Mouse (Mus musculus): ENCODE data around the gene Thbs1. TPM values are rescaled to one million over a fixed set of nuclear protein-coding genes. Genes with fewer than 3 reads are reported as not detected.

The Thbs1 gene
- polyA plus RNA-seq (2016; fragmentation: Nextera tagmentation; extraction: Ambion mirVana) = 31.7 and 40.6 TPM in 2 replicates

- Histone ChIP-seq H3K4me3 (replicated peaks) (peak within 1 kb of the TSS; percentile 51), H3K9me3 (no peaks in the 10 kb centered on the region), H3K27me3 (peaks cover 28% of the 10 kb centered on the region), H3K4me2 (peak within 1 kb of the TSS; percentile 92), H3K4me1 (peaks cover 25% of the 10 kb centered on the region), H3K36me3 (replicated peaks) (peaks cover 4% of the 10 kb centered on the region; the same call in 1 of the 2 replicates), H3K27ac (no peak within 1 kb of the TSS), H3K9ac (peak within 1 kb of the TSS; percentile 58)
- ATAC-seq (ENCODE audit: low FRiP score) = peak; percentile 72
- under 1% methylated on average over 36 of the region's 36 CpGs for WGBS
Measured at GRCm38 (mm10) chr2:118111488-118112131, at the start of gene Thbs1. Gene Thbs1 (plus strand): TSS chr2:118111876.

GRCm38 (mm10) chr2:118064121-118064764 is 47.4 kb upstream of the Thbs1 start:
- Histone ChIP-seq H3K9me3 (no peaks in the 10 kb centered on the region), H3K27me3 (no peaks in the 10 kb centered on the region), H3K9ac (no peak overlapping the region), H3K27ac (no peak overlapping the region), H3K4me3 (replicated peaks) (no peak overlapping the region), H3K4me2 (no peak overlapping the region), H3K4me1 (no peaks in the 10 kb centered on the region), H3K36me3 (replicated peaks) (no peaks in the 10 kb centered on the region)
- ATAC-seq (ENCODE audit: low FRiP score) = no peak
- 91% methylated on average over 11 of the region's 11 CpGs for WGBS

DNA sequence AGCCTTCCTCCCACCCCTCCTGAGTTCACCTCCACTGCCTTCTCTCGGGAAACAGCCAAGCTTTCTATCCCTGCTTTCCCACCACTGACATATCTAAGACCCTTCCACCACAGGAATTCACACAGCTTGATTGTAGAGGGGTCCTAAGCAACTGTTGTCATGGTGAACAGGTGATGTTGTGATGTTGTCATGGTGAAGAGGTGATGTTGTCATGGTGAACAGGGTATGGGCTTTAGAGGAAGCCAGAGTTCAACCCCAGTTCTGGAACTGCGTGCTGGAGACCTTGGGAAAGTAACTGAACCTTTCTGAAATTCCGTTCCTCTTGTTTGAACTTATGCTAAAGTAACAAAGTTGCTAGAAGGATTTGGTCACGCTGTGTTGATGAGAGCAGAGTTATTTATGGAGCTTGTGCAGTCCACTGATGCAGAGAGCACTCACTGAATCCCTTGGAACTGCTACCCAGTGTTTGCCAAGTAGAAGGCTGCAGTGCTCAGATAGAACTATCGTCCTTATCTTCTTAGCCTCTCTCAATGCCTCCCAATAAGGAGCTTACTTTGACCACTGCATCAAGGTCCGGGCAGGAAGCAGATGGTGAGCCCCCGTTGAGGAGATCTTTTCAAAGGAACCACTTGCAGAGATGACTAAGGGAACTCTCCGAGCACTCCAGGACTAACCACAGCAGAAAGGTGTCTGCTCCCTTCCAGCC is 45.5 kb upstream of the Thbs1 start:
- no peaks in the 10 kb centered on the region for H3K27me3 ChIP-seq
- 85% methylated on average over 8 of the region's 8 CpGs for WGBS
- no peaks in the 10 kb centered on the region for H3K4me1 ChIP-seq
- H3K36me3 ChIP-seq (replicated peaks) = no peaks in the 10 kb centered on the region
- H3K4me2 ChIP-seq = no peak overlapping the region
- no peak overlapping the region for H3K27ac ChIP-seq
- no peak overlapping the region for H3K9ac ChIP-seq
- no peak overlapping the region for H3K4me3 ChIP-seq (replicated peaks)
- ATAC-seq (ENCODE audit: low FRiP score) = no peak
- no peaks in the 10 kb centered on the region for H3K9me3 ChIP-seq

- Histone ChIP-seq H3K4me1 (no peaks in the 10 kb centered on the region), H3K36me3 (replicated peaks) (no peaks in the 10 kb centered on the region), H3K4me3 (replicated peaks) (no peak overlapping the region), H3K27me3 (no peaks in the 10 kb centered on the region), H3K9me3 (no peaks in the 10 kb centered on the region), H3K27ac (no peak overlapping the region), H3K4me2 (no peak overlapping the region), H3K9ac (no peak overlapping the region)
- ATAC-seq (ENCODE audit: low FRiP score) = no peak
- 85% methylated on average over 5 of the region's 5 CpGs for WGBS
Measured at GRCm38 (mm10) chr2:118069975-118070374, 41.7 kb upstream of the Thbs1 start.

DNA sequence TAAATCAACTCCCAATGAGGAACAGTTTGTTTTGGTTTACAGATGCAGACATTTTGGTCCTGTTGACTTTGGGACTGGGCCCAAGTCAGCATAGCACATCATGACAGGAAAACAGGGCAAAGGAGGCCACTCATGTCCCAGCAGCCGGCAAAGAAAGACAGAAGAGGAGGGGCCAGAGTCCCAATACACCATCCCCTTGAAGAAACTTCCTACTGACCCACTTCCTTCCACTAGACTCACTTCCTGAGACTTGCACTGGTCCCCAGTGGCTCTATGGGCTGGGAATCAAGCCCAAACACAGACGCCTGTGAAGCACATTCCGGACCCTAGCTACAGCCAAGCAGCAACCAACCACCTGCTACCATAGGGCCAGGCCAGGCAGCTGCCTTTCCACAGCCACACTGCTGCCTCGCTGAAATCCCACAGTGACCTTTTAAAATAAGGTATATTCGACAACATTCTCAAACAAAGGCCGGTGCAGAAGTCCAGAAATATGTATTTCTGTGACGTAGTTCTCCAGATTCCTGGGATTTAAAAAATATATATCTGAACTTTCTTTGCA is 38.8 kb upstream of the Thbs1 start:
- 92% methylated on average over 7 of the region's 7 CpGs for WGBS
- Histone ChIP-seq H3K27me3 (no peaks in the 10 kb centered on the region), H3K4me3 (replicated peaks) (no peak overlapping the region), H3K36me3 (replicated peaks) (no peaks in the 10 kb centered on the region), H3K9ac (no peak overlapping the region), H3K9me3 (no peaks in the 10 kb centered on the region), H3K4me2 (no peak overlapping the region), H3K4me1 (no peaks in the 10 kb centered on the region), H3K27ac (no peak overlapping the region)
- no peak for ATAC-seq (ENCODE audit: low FRiP score)

GRCm38 (mm10) chr2:118074030-118074429 is 37.6 kb upstream of the Thbs1 start:
- H3K4me2 ChIP-seq = no peak overlapping the region
- H3K27me3 ChIP-seq = no peaks in the 10 kb centered on the region
- H3K27ac ChIP-seq = no peak overlapping the region
- no peaks in the 10 kb centered on the region for H3K9me3 ChIP-seq
- 30% methylated on average over 2 of the region's 2 CpGs for WGBS
- no peak overlapping the region for H3K9ac ChIP-seq
- H3K36me3 ChIP-seq (replicated peaks) = no peaks in the 10 kb centered on the region
- ATAC-seq (ENCODE audit: low FRiP score) = no peak
- no peaks in the 10 kb centered on the region for H3K4me1 ChIP-seq
- H3K4me3 ChIP-seq (replicated peaks) = no peak overlapping the region

- Histone ChIP-seq H3K36me3 (replicated peaks) (no peaks in the 10 kb centered on the region), H3K4me3 (replicated peaks) (no peak overlapping the region), H3K4me2 (no peak overlapping the region), H3K9me3 (no peaks in the 10 kb centered on the region), H3K27ac (no peak overlapping the region), H3K27me3 (no peaks in the 10 kb centered on the region), H3K4me1 (no peaks in the 10 kb centered on the region), H3K9ac (no peak overlapping the region)
- 84% methylated on average over 4 of the region's 4 CpGs for WGBS
- ATAC-seq (ENCODE audit: low FRiP score) = no peak
Measured at GRCm38 (mm10) chr2:118075165-118075564, 36.5 kb upstream of the Thbs1 start.

DNA sequence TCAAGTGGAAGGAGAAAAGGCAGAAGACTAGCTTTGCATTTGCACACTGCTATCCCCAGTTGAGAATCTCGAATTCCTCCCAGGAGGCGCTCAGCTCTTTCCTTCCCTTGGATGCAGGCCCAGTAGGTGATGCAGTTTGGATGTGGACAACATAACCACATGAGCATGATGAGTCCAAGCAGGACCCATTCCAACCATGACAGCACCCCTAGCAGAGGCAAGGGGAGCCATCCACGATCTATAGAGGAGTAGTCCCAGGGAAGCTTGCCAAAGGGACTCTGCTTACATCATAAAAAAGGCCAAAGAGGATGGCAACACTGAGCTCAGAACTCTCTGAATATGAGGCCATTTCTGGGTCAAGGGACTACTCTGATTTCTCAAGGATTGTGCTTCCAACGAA is 32.5 kb upstream of the Thbs1 start:
- Histone ChIP-seq H3K4me1 (no peaks in the 10 kb centered on the region), H3K36me3 (replicated peaks) (no peaks in the 10 kb centered on the region), H3K4me3 (replicated peaks) (no peak overlapping the region), H3K9ac (no peak overlapping the region), H3K4me2 (no peak overlapping the region), H3K27me3 (no peaks in the 10 kb centered on the region), H3K9me3 (no peaks in the 10 kb centered on the region), H3K27ac (no peak overlapping the region)
- no peak for ATAC-seq (ENCODE audit: low FRiP score)
- 87% methylated on average over 4 of the region's 4 CpGs for WGBS

GRCm38 (mm10) chr2:118081581-118081980 is 30.1 kb upstream of the Thbs1 start:
- Histone ChIP-seq H3K9me3 (no peaks in the 10 kb centered on the region), H3K9ac (no peak overlapping the region), H3K27ac (no peak overlapping the region), H3K4me3 (replicated peaks) (no peak overlapping the region), H3K27me3 (no peaks in the 10 kb centered on the region), H3K4me2 (no peak overlapping the region), H3K4me1 (no peaks in the 10 kb centered on the region), H3K36me3 (replicated peaks) (no peaks in the 10 kb centered on the region)
- 74% methylated on average over 5 of the region's 5 CpGs for WGBS
- no peak for ATAC-seq (ENCODE audit: low FRiP score)

DNA sequence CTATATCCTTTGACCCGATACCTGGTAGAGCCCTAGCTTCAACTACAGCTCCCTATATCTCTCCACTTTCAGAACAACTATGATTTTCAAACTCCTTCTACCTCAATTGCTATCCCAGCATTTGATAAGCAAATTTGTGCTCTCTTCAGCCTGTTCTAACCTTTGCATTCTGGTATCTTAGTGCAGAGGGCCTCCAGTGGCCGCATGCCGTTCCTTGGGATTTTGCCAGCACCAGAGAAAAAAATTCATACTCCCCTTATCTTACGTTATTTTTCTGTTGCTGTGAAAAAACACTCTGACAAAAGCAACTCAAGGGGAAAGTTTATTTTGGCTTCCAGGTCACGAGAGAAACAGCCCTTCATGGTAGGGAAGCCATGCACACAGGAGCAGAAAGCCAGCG is 28.0 kb upstream of the Thbs1 start:
- ATAC-seq (ENCODE audit: low FRiP score) = no peak
- WGBS = 96% methylated on average over 6 of the region's 6 CpGs

DNA sequence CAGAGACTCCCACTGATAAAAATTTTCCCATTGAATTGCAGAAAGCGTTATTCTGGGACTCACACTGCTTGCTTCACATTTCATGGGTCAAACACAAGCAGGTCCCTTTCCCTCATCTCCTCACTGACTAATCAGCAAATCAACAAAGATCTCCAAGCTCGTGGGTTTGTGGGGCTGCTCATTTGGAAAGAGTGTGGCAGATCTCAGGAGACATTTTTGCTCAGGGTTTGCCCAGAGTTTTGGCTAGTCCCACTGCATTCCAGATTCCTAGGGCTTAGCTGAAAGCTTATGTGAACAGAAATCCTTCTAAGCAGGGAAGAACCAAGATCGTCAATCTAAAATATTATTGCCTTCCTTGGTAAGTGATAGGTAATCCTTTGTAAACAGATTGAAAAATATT is 27.0 kb upstream of the Thbs1 start:
- Histone ChIP-seq H3K9ac (no peak overlapping the region), H3K4me2 (no peak overlapping the region), H3K4me1 (no peaks in the 10 kb centered on the region), H3K27me3 (no peaks in the 10 kb centered on the region), H3K36me3 (replicated peaks) (no peaks in the 10 kb centered on the region), H3K27ac (no peak overlapping the region), H3K9me3 (no peaks in the 10 kb centered on the region), H3K4me3 (replicated peaks) (no peak overlapping the region)
- no peak for ATAC-seq (ENCODE audit: low FRiP score)
- WGBS = 85% methylated on average over 3 of the region's 3 CpGs

More for the DNA sequence above, 28.0 kb upstream of the Thbs1 start:
- Histone ChIP-seq H3K27ac (no peak overlapping the region), H3K27me3 (no peaks in the 10 kb centered on the region), H3K4me1 (no peaks in the 10 kb centered on the region), H3K4me3 (replicated peaks) (no peak overlapping the region), H3K9ac (no peak overlapping the region), H3K9me3 (no peaks in the 10 kb centered on the region), H3K36me3 (replicated peaks) (no peaks in the 10 kb centered on the region), H3K4me2 (no peak overlapping the region)

DNA sequence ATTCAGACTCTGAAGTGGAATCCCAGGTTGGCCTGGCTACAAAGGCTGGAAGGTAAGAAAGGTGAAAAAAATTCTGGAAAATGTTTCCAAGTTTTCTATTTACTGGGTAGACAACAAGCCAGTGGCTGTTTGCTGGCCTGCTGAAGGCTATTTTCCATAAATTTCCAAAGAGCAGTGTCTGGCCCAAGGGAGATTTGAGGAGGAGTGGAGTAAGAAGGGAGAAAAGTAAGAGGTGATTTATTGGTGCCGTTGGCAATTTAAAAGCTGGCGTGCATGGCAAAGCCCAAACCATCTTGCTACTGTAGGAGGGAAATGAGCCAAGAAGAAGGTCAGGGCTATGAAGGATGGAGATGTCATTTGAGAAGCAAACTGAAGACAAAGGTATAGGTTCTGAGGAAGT is 26.0 kb upstream of the Thbs1 start:
- H3K27ac ChIP-seq = no peak overlapping the region
- H3K4me3 ChIP-seq (replicated peaks) = no peak overlapping the region
- no peak for ATAC-seq (ENCODE audit: low FRiP score)
- H3K9me3 ChIP-seq = no peaks in the 10 kb centered on the region
- H3K36me3 ChIP-seq (replicated peaks) = no peaks in the 10 kb centered on the region
- 96% methylated on average over 2 of the region's 2 CpGs for WGBS
- no peak overlapping the region for H3K4me2 ChIP-seq
- no peaks in the 10 kb centered on the region for H3K4me1 ChIP-seq
- H3K9ac ChIP-seq = no peak overlapping the region
- no peaks in the 10 kb centered on the region for H3K27me3 ChIP-seq

Measured in forebrain, embryonic 12.5 days (tissue).